Mouse (Mus musculus) MN1 (cell line): ENCODE measurements around the gene Ghrh.

Source experiments
- DNase-seq: peaks from one replicate; pipeline ENCODE4 v3.0.0-alpha.2; 2016; ENCODE audit warnings: low spot score

The Ghrh gene

GRCm38 (mm10) chr2:157308273-157308917, 38.9 kb downstream of the Ghrh start:
- DNase-seq: peak; percentile 48

- no peak for DNase-seq
Measured at GRCm38 (mm10) chr2:157307715-157308265, 39.5 kb downstream of the Ghrh start.

DNA sequence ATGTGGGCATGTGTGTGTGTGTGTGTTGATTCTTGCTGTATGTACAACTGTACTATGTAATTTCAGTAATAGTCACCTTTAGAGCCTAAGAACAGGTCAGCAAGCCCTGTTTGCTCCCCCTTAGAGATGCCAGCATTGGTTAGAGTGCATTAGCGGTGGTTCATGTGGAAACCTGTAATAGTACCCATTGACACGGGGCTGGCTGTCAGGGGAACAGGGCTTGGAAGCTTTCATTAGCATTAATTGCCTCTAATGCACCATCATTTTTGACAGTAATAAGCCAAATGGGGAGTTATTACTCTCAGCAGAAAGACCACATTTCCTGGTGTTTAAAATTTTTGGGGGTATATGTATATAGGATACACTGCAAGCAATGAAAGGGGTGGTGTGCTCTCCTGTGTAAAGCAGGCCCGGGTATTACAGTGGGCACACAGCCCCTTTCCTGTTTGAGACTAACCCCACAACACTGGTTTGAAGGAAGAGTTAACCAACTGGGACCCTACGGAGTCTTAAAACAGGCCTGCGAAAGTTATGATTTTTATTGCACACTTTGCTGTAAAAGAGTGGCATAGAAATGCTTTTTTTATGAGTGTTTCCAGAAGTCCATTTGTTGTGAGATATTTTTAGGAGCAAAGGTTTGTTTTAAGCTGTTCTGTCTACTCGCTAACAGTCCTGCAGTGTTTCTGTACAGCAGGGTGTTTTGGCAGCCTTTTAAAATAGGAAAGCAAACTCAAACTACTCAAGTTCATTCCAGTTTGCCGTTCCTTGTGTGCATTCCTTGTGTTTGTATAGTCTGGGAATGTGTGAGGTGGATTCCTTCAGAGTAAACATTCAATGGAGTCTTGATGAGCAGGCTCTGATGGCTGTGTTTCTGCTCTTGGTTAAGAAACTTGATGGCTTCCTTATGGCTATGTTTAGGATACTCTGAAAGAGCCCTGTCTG, 40.9 kb downstream of the Ghrh start:
- DNase-seq: no peak

- no peak for DNase-seq
Measured at GRCm38 (mm10) chr2:157303096-157303495, 44.2 kb downstream of the Ghrh start.

DNA sequence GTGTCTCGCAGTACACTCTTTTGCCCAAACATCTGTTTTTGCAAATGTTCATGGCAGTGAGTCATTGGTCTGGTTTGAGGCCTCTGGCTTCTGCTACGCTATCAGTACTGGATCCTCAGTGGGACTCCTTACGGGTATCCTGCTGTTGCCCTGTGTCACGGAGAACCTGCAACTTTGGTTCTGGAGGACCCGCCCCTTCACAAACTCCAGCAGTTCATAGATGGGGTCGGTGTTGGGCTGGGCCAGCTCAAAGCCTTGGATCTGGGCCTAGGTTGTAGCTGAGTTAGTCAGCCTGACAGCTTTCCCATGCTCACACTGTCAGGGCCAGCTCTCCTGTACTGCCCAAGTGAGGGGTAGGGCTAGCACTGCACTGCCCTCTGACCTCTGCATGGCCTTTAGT, 47.3 kb downstream of the Ghrh start:
- peak; percentile 51 for DNase-seq

DNA sequence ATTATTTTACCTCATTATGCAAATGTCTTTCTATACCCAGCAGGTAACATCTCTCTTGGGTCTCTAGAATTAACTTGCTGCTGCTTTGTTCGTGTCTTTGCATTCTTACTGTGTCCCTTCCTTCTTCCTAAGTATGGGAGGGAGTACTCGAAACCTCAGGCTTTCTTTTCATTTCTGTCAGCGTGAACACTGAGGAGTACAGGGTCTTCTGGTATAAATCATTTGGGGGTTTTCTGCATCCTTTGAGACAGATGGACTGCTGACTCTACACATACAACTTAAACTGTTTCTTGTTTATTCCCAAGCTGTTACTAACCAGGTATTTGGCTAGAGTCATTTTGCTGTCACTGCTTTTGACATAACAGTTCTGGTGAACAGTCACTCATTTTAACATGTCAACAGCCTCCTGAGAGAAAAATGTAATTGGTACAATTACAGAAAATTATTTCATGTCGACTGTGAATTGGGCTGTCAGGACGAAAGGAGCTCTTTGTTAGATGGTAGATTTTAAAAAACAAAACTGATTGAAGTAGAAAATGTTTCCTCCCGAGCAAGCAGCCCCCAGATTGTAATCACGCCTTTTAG, 51.1 kb downstream of the Ghrh start:
- DNase-seq: no peak

DNA sequence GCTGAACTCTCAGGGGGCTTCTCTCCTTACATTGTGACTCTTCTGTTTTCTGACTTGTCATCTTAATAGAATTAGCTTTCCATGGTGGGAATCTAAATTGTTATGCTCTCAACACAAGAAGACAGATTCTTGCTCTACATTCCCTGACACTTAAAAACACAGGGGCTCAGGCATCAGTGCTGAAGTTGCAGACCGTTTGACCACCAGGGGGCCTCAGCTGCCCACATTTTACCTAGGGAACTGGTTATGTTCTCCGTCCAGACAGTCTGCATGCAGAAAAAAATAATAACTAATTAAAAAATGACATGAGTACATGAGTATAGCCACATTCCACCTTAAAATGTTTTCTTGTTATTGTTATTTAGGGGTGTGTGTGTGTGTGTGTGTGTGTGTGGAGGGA, 55.2 kb downstream of the Ghrh start:
- peak; percentile 77 for DNase-seq

DNA sequence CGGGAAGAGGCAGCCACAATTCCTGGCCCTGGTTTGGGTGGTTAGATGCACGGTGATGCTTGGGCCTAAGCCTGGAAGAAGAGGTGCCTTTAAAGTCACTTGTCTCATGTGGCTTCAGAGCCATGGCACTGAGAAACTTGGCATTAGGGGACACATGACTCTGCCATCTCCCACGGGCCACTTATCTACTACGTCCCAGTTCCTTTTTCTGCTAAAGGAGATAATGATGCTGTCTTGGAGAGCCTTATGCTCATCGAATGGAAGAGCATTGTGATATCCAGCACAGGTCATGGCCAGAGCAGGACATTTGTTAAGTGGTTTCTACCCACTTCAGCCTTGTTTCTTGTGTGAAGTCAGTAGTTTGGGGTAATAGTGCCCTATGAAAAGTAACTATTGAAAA, 58.3 kb downstream of the Ghrh start:
- no peak for DNase-seq

DNA sequence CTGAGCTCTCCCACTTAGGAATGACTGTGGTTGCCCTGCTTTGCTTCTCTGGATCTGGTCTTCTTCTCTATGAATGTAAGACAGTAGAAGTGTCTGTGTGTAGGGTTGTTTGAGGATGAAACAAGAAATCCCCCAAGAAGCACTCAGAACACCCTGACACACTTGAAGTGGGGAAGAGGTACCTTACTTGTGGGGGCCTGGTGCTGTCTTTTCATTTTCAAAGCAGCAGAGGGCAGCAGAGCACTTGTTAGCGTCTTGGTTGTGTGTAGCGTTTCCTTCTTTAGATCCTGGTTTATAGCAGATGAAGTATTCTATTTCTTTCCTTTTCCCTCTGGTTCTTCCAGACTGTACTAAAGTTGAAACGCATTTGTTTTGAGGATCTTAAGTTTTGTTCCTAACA, 59.8 kb downstream of the Ghrh start:
- DNase-seq: peak; percentile 71

DNA sequence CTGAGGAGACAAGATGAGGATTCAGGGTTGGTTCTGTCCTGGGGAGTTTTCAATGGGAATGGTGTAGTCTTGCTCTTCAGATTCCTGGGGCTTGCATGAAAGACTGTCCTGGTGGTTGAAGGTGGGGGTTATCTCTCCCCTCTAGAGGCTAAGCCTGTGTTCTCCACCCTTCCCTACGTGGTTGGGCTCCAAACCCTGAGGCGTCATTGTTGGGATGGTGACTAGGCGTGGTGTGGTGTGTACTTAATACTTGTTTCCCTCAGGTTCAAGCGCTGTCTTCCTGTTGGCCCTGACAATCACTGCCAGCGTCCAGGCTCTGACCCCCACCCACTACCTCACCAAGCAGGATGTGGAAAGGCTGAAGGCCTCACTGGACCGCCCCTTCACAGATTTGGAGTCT, 64.0 kb downstream of the Ghrh start:
- no peak for DNase-seq
